Mouse (Mus musculus) heart, adult 2 months (tissue): ENCODE results near the gene Tnp1. TPM values are rescaled to one million over a fixed set of nuclear protein-coding genes. Genes with fewer than 3 reads are reported as not detected.

Experiments used
- DNase-seq, 2 experiments: peaks; one replicate each; pipeline ENCODE4 v3.0.0; 2021
- H3K27ac ChIP-seq: fragments of 200-600 bp; 2 replicates; pipeline ENCODE4 v1.8.1; 2022
- H3K27me3 ChIP-seq: fragments of 200-500 bp; 2 replicates; pipeline ENCODE4 v1.6.1; 2012; ENCODE audit warnings: mild to moderate bottlenecking, low read length, inconsistent platforms, mixed read lengths; ENCODE audit not compliant: control insufficient read depth, insufficient read depth
- H3K36me3 ChIP-seq: fragments of 200-500 bp; 2 replicates; pipeline ENCODE4 v1.6.1; 2012; ENCODE audit warnings: low read length, inconsistent platforms; ENCODE audit not compliant: control insufficient read depth, insufficient read depth
- H3K4me1 ChIP-seq: fragments of 200-500 bp; 2 replicates; pipeline ENCODE4 v1.6.1; 2011; ENCODE audit warnings: low read length; ENCODE audit not compliant: control insufficient read depth, insufficient read depth
- H3K4me3 ChIP-seq: fragments of 200-600 bp; 2 replicates; pipeline ENCODE4 v1.8.1; 2022
- H3K79me2 ChIP-seq: fragments of 200-500 bp; replicated peaks from 2 replicates; pipeline ENCODE4 v1.6.1; 2012; ENCODE audit warnings: mild to moderate bottlenecking, inconsistent platforms, low read length, moderate library complexity, mixed read lengths; ENCODE audit not compliant: control insufficient read depth, insufficient read depth
- H3K9ac ChIP-seq: fragments of 200-500 bp; 2 replicates; pipeline ENCODE4 v1.6.1; 2012; ENCODE audit warnings: low read depth, mild to moderate bottlenecking, control low read depth, inconsistent platforms, low read length, mixed read lengths
- CTCF ChIP-seq: fragments of 200-600 bp; IDR thresholded peaks from 2 replicates; pipeline ENCODE4 v1.8.1; 2022; ENCODE audit warnings: antibody characterized with exemption, mild to moderate bottlenecking, moderate library complexity
- EP300 ChIP-seq: fragments of 200-500 bp; IDR thresholded peaks from 2 replicates; pipeline ENCODE4 v1.6.1; 2011; ENCODE audit warnings: low read depth, low read length, control low read depth; ENCODE audit not compliant: insufficient read depth
- POLR2A ChIP-seq: fragments of 200-500 bp; IDR thresholded peaks from 2 replicates; pipeline ENCODE4 v1.6.1; 2011; ENCODE audit warnings: mild to moderate bottlenecking, low read depth, low read length, control low read depth; ENCODE audit not compliant: insufficient read depth
- WGBS: fragments of 180-500 bp; shearing (Covaris S2); methylation state at CpG from one replicate; pipeline ENCODE4 v1.1.7; 2018; 5-methylcytosine and 5-hydroxymethylcytosine counted together
- intact Hi-C: fragments of 180-260 bp; cut with DNase I; formaldehyde crosslinking; loops from one replicate; pipeline ENCODE4 v1.15.1; 2025
- polyA plus RNA-seq: library from polyadenylated mRNA; depleted of rRNA; stranded (reverse); fragments of >200 nt; gene quantifications from 2 replicates; pipeline ENCODE4 v1.2.3, GENCODE M21; 2012
- total RNA-seq, 2 experiments: library from RNA; stranded (reverse); gene quantifications; 2 replicates each; pipeline ENCODE4 v1.2.3; 2021

The Tnp1 gene
- total and polyA plus RNA-seq, 3 experiments: 1.1 TPM; not detected in 2

GRCm38 (mm10) chr1:73027381-73027780, 11.7 kb upstream of the Tnp1 start:
- H3K36me3 ChIP-seq: no peaks in the 10 kb centered on the region
- H3K9ac ChIP-seq: no peak overlapping the region
- no peak overlapping the region for H3K4me3 ChIP-seq
- H3K27me3 ChIP-seq: no peaks in the 10 kb centered on the region
- intact Hi-C loops: no loop called here
- no peaks in the 10 kb centered on the region for H3K4me1 ChIP-seq
- WGBS: 84% methylated on average over 4 of the region's 4 CpGs
- H3K79me2 ChIP-seq: no peaks in the 10 kb centered on the region
- no peak for TF ChIP-seq CTCF
- no peak for DNase-seq
- H3K27ac ChIP-seq: no peak overlapping the region

- 62% methylated on average over 5 of the region's 5 CpGs for WGBS
- no peak for TF ChIP-seq CTCF
- Histone ChIP-seq H3K4me3 (no peak overlapping the region), H3K4me1 (no peaks in the 10 kb centered on the region), H3K36me3 (no peaks in the 10 kb centered on the region), H3K27ac (no peak overlapping the region), H3K9ac (no peak overlapping the region), H3K27me3 (no peaks in the 10 kb centered on the region), H3K79me2 (no peaks in the 10 kb centered on the region)
- no peak for DNase-seq
- intact Hi-C loops: no loop called here
Measured at GRCm38 (mm10) chr1:73026786-73027299, 11.1 kb upstream of the Tnp1 start.

GRCm38 (mm10) chr1:73026157-73026556, 10.4 kb upstream of the Tnp1 start:
- WGBS: 88% methylated on average over 3 of the region's 3 CpGs
- H3K9ac ChIP-seq: no peak overlapping the region
- H3K36me3 ChIP-seq: no peaks in the 10 kb centered on the region
- TF ChIP-seq POLR2A: no peak
- TF ChIP-seq EP300: no peak
- TF ChIP-seq CTCF: no peak
- H3K27ac ChIP-seq: no peak overlapping the region
- DNase-seq: no peak
- no peaks in the 10 kb centered on the region for H3K79me2 ChIP-seq
- intact Hi-C loops: no loop called here
- no peaks in the 10 kb centered on the region for H3K27me3 ChIP-seq
- H3K4me3 ChIP-seq: no peak overlapping the region
- no peaks in the 10 kb centered on the region for H3K4me1 ChIP-seq

GRCm38 (mm10) chr1:73006847-73007246, 8.9 kb downstream of the Tnp1 start:
- intact Hi-C loops: no loop called here
- no peaks in the 10 kb centered on the region for H3K27me3 ChIP-seq
- no peaks in the 10 kb centered on the region for H3K36me3 ChIP-seq
- no peak for DNase-seq
- H3K9ac ChIP-seq: no peak overlapping the region
- H3K27ac ChIP-seq: no peak overlapping the region
- H3K4me3 ChIP-seq: no peak overlapping the region
- no peaks in the 10 kb centered on the region; the same call in 1 of the 2 replicates for H3K4me1 ChIP-seq
- TF ChIP-seq CTCF (no peak), POLR2A (no peak), EP300 (no peak)
- no peaks in the 10 kb centered on the region for H3K79me2 ChIP-seq
- 97% methylated on average over 1 of the region's 1 CpGs for WGBS

- Histone ChIP-seq H3K4me3 (no peak overlapping the region), H3K9ac (no peak overlapping the region), H3K27ac (no peak overlapping the region), H3K79me2 (no peaks in the 10 kb centered on the region), H3K27me3 (no peaks in the 10 kb centered on the region), H3K36me3 (no peaks in the 10 kb centered on the region), H3K4me1 (peaks cover 2% of the 10 kb centered on the region)
- 84% methylated on average over 2 of the region's 2 CpGs for WGBS
- peak; percentile 21 to 23 for DNase-seq
- intact Hi-C loops: no loop called here
- no peak for TF ChIP-seq EP300
- TF ChIP-seq CTCF: no peak
- TF ChIP-seq POLR2A: no peak
Measured at GRCm38 (mm10) chr1:73004890-73005289, 10.8 kb downstream of the Tnp1 start.

GRCm38 (mm10) chr1:73002637-73003036, 13.1 kb downstream of the Tnp1 start:
- TF ChIP-seq POLR2A (no peak), EP300 (no peak)
- H3K36me3 ChIP-seq: no peaks in the 10 kb centered on the region
- no peaks in the 10 kb centered on the region for H3K27me3 ChIP-seq
- peaks cover 2% of the 10 kb centered on the region for H3K4me1 ChIP-seq
- H3K4me3 ChIP-seq: no peak overlapping the region
- whole genome bisulfite sequencing: 74% methylated on average over 5 of the region's 5 CpGs
- H3K9ac ChIP-seq: no peak overlapping the region
- DNase-seq: no peak
- H3K27ac ChIP-seq: no peak overlapping the region
- no peaks in the 10 kb centered on the region for H3K79me2 ChIP-seq
- intact Hi-C loops: no loop called here

- Histone ChIP-seq H3K79me2 (no peaks in the 10 kb centered on the region), H3K4me1 (peaks cover 2% of the 10 kb centered on the region), H3K27me3 (no peaks in the 10 kb centered on the region), H3K36me3 (no peaks in the 10 kb centered on the region), H3K27ac (no peak overlapping the region), H3K9ac (no peak overlapping the region), H3K4me3 (no peak overlapping the region)
- 61% methylated on average over 5 of the region's 5 CpGs for WGBS
- DNase-seq: peak; percentile 55 to 62
- intact Hi-C loops: no loop called here
- no peak for TF ChIP-seq CTCF
- TF ChIP-seq POLR2A: no peak
- 0 out of 2 replicates have a peak, but pooled peaks have one; percentile 30 for TF ChIP-seq EP300
Measured at GRCm38 (mm10) chr1:73001961-73002360, 13.7 kb downstream of the Tnp1 start.
